Mouse (Mus musculus): Measurements from ENCODE around the gene Cyp2w1. TPM values are rescaled to one million over a fixed set of nuclear protein-coding genes. Genes with fewer than 3 reads are reported as not detected.

Gene Cyp2w1
- total and polyA plus RNA-seq, 2 experiments from 2014 or later = not detected

GRCm38 (mm10) chr5:139324691-139325394 is 27.6 kb upstream of the Cyp2w1 start:
- Histone ChIP-seq H3K4me2 (ENCODE audit: low read depth, low read length) (peak overlapping the region; percentile 67), H3K27ac (peak overlapping the region; percentile 90), H3K9me3 (ENCODE audit: low read length) (no peaks in the 10 kb centered on the region), H3K4me3 (ENCODE audit: low read length) (peak overlapping the region; percentile 77), H3K27me3 (ENCODE audit: insufficient read depth, low read length) (no peaks in the 10 kb centered on the region), H3K36me3 (ENCODE audit: insufficient read depth, low read length) (no peaks in the 10 kb centered on the region), H3K4me1 (ENCODE audit: insufficient read depth, low read length) (peaks cover 10% of the 10 kb centered on the region), H3K9ac (replicated peaks; ENCODE audit: low read length) (peak overlapping the region; percentile 81)
- TF ChIP-seq CTCF (IDR thresholded peaks at IDR 0.05; ENCODE audit: low read depth) = no peak
- ATAC-seq (peak; percentile 33; the same call in 1 of the 2 replicates), DNase-seq (ENCODE audit: low spot score) (peak; percentile 58)
- whole genome bisulfite sequencing = 4% methylated on average over 44 of the region's 62 CpGs

- peak within 1 kb of the TSS; percentile 81 for H3K9ac ChIP-seq (replicated peaks; ENCODE audit: low read length)
- no peak for TF ChIP-seq CTCF (IDR thresholded peaks at IDR 0.05; ENCODE audit: low read depth)
- H3K27me3 ChIP-seq (ENCODE audit: insufficient read depth, low read length) = no peaks in the 10 kb centered on the region
- peak within 1 kb of the TSS; percentile 77 for H3K4me3 ChIP-seq (ENCODE audit: low read length)
- H3K9me3 ChIP-seq (ENCODE audit: low read length) = no peaks in the 10 kb centered on the region
- ATAC-seq = peak; percentile 80
- H3K4me1 ChIP-seq (ENCODE audit: insufficient read depth, low read length) = peaks cover 10% of the 10 kb centered on the region
- no peaks in the 10 kb centered on the region for H3K36me3 ChIP-seq (ENCODE audit: insufficient read depth, low read length)
- WGBS = 2% methylated on average over 46 of the region's 61 CpGs
- H3K27ac ChIP-seq = peak within 1 kb of the TSS; percentile 90
- DNase-seq (ENCODE audit: low spot score) = peak; percentile 80
- peak within 1 kb of the TSS; percentile 67 for H3K4me2 ChIP-seq (ENCODE audit: low read depth, low read length)
Observed at GRCm38 (mm10) chr5:139325395-139325966, 26.9 kb upstream of the Cyp2w1 start, which contains the start of gene Adap1. Adap1 (minus strand) TSS chr5:139325622.

- Histone ChIP-seq H3K36me3 (ENCODE audit: insufficient read depth, low read length) (no peaks in the 10 kb centered on the region), H3K4me2 (ENCODE audit: low read depth, low read length) (peak overlapping the region; percentile 67; the same call in 1 of the 2 replicates), H3K9ac (replicated peaks; ENCODE audit: low read length) (no peak overlapping the region; the same call in 1 of the 2 replicates), H3K9me3 (ENCODE audit: low read length) (no peaks in the 10 kb centered on the region), H3K4me1 (ENCODE audit: insufficient read depth, low read length) (peaks cover 10% of the 10 kb centered on the region), H3K27me3 (ENCODE audit: insufficient read depth, low read length) (no peaks in the 10 kb centered on the region), H3K4me3 (ENCODE audit: low read length) (peak overlapping the region; percentile 77; the same call in 1 of the 2 replicates), H3K27ac (0 out of 2 replicates have a peak overlapping the region, but pooled peaks have one; percentile 90)
- 59% methylated on average over 13 of the region's 13 CpGs for WGBS
- DNase-seq (ENCODE audit: low spot score) = no peak
- peak; percentile 36 for TF ChIP-seq CTCF (IDR thresholded peaks at IDR 0.05; ENCODE audit: low read depth)
- ATAC-seq = no peak
Observed at GRCm38 (mm10) chr5:139326111-139326696, 26.2 kb upstream of the Cyp2w1 start.

- ATAC-seq = no peak
- H3K4me1 ChIP-seq (ENCODE audit: insufficient read depth, low read length) = peaks cover 10% of the 10 kb centered on the region
- TF ChIP-seq CTCF (IDR thresholded peaks at IDR 0.05; ENCODE audit: low read depth) = no peak
- no peak overlapping the region for H3K9ac ChIP-seq (replicated peaks; ENCODE audit: low read length)
- WGBS = 76% methylated on average over 7 of the region's 7 CpGs
- no peaks in the 10 kb centered on the region for H3K27me3 ChIP-seq (ENCODE audit: insufficient read depth, low read length)
- H3K4me2 ChIP-seq (ENCODE audit: low read depth, low read length) = no peak overlapping the region
- no peaks in the 10 kb centered on the region for H3K9me3 ChIP-seq (ENCODE audit: low read length)
- H3K4me3 ChIP-seq (ENCODE audit: low read length) = no peak overlapping the region
- no peak overlapping the region for H3K27ac ChIP-seq
- no peaks in the 10 kb centered on the region for H3K36me3 ChIP-seq (ENCODE audit: insufficient read depth, low read length)
- no peak for DNase-seq (ENCODE audit: low spot score)
Observed at GRCm38 (mm10) chr5:139326986-139327633, 25.3 kb upstream of the Cyp2w1 start.

GRCm38 (mm10) chr5:139327634-139328020 is 24.8 kb upstream of the Cyp2w1 start:
- peaks cover 10% of the 10 kb centered on the region for H3K4me1 ChIP-seq (ENCODE audit: insufficient read depth, low read length)
- no peak overlapping the region for H3K9ac ChIP-seq (replicated peaks; ENCODE audit: low read length)
- 72% methylated on average over 7 of the region's 7 CpGs for whole genome bisulfite sequencing
- DNase-seq (ENCODE audit: low spot score) = no peak
- no peak for ATAC-seq
- no peaks in the 10 kb centered on the region for H3K36me3 ChIP-seq (ENCODE audit: insufficient read depth, low read length)
- TF ChIP-seq CTCF (IDR thresholded peaks at IDR 0.05; ENCODE audit: low read depth) = no peak
- no peaks in the 10 kb centered on the region for H3K27me3 ChIP-seq (ENCODE audit: insufficient read depth, low read length)
- no peak overlapping the region for H3K4me2 ChIP-seq (ENCODE audit: low read depth, low read length)
- H3K27ac ChIP-seq = no peak overlapping the region
- no peaks in the 10 kb centered on the region for H3K9me3 ChIP-seq (ENCODE audit: low read length)
- no peak overlapping the region for H3K4me3 ChIP-seq (ENCODE audit: low read length)

GRCm38 (mm10) chr5:139330766-139331165 is 21.7 kb upstream of the Cyp2w1 start:
- TF ChIP-seq CTCF (IDR thresholded peaks at IDR 0.05; ENCODE audit: low read depth) = no peak
- Histone ChIP-seq H3K9ac (replicated peaks; ENCODE audit: low read length) (no peak overlapping the region), H3K27me3 (ENCODE audit: insufficient read depth, low read length) (no peaks in the 10 kb centered on the region), H3K36me3 (ENCODE audit: insufficient read depth, low read length) (no peaks in the 10 kb centered on the region), H3K9me3 (ENCODE audit: low read length) (no peaks in the 10 kb centered on the region), H3K27ac (no peak overlapping the region), H3K4me1 (ENCODE audit: insufficient read depth, low read length) (no peaks in the 10 kb centered on the region), H3K4me2 (ENCODE audit: low read depth, low read length) (no peak overlapping the region), H3K4me3 (ENCODE audit: low read length) (no peak overlapping the region)
- DNase-seq (ENCODE audit: low spot score) = no peak
- 64% methylated on average over 7 of the region's 7 CpGs for WGBS
- ATAC-seq = no peak
